Mouse (Mus musculus) intestine, postnatal 0 days (tissue): ENCODE results near the gene Arhgef2. TPM values are rescaled to one million over a fixed set of nuclear protein-coding genes. Genes with fewer than 3 reads are reported as not detected.
A peak's percentile ranks its signal among the peaks of the same experiment; 100 is the strongest.

Experiments
- ATAC-seq: fragments of 200-750 bp; cut with Nextera tagmentation; 2 replicates; pipeline ENCODE4 v1.8.0; 2017; ENCODE audit warnings: mild to moderate bottlenecking, moderate TSS enrichment, moderate library complexity
- H3K27ac ChIP-seq: fragments of 300-500 bp; sonication (generic); 2 replicates; pipeline ENCODE4 v1.5.1; 2014; ENCODE audit warnings: mild to moderate bottlenecking, low read depth, low read length, moderate library complexity
- H3K27me3 ChIP-seq: fragments of 300-500 bp; sonication (generic); replicated peaks from 2 replicates; pipeline ENCODE4 v1.6.1; 2014; ENCODE audit warnings: low read length, mixed read lengths; ENCODE audit not compliant: control insufficient read depth, insufficient read depth
- H3K36me3 ChIP-seq: fragments of 300-500 bp; sonication (generic); 2 replicates; pipeline ENCODE4 v1.6.1; 2014; ENCODE audit warnings: mild to moderate bottlenecking, moderate library complexity; ENCODE audit not compliant: control insufficient read depth, insufficient read depth
- H3K4me1 ChIP-seq: fragments of 300-500 bp; sonication (generic); replicated peaks from 2 replicates; pipeline ENCODE4 v1.6.1; 2014; ENCODE audit warnings: antibody characterized with exemption, low read length, mixed read lengths; ENCODE audit not compliant: control insufficient read depth, insufficient read depth
- H3K4me2 ChIP-seq: fragments of 300-500 bp; sonication (generic); replicated peaks from 2 replicates; pipeline ENCODE4 v1.6.1; 2014; ENCODE audit warnings: low read depth, mild to moderate bottlenecking, moderate library complexity
- H3K4me3 ChIP-seq: fragments of 300-500 bp; sonication (generic); 2 replicates; pipeline ENCODE4 v1.5.1; 2014; ENCODE audit warnings: low read depth, low read length
- H3K9ac ChIP-seq: fragments of 300-500 bp; sonication (generic); 2 replicates; pipeline ENCODE4 v1.6.1; 2014; ENCODE audit warnings: mild to moderate bottlenecking, low read depth, low read length
- H3K9me3 ChIP-seq: fragments of 300-500 bp; sonication (generic); 2 replicates; pipeline ENCODE4 v1.6.1; 2016; ENCODE audit warnings: mixed run types; ENCODE audit not compliant: control insufficient read depth
- CTCF ChIP-seq: sonication (generic); IDR thresholded peaks from 2 replicates; pipeline ENCODE4 v1.5.1; 2016; ENCODE audit warnings: low read depth, mild to moderate bottlenecking, control low read depth, antibody characterized with exemption, moderate library complexity
- WGBS: fragments of 180-500 bp; shearing (Covaris S2); extraction: QIAGEN DNeasy Blood & Tissue Kit; methylation state at CpG from one replicate; pipeline ENCODE4 v1.1.7; 2014; 5-methylcytosine and 5-hydroxymethylcytosine counted together
- polyA plus RNA-seq: library from polyadenylated mRNA; unstranded; fragments of >200 nt; fragmentation: Nextera tagmentation; extraction: Ambion mirVana; gene quantifications from 2 replicates; pipeline ENCODE4 v1.2.1, GENCODE M21; 2015

The Arhgef2 gene
- polyA plus RNA-seq, 1 experiment from 2014 or later: 22.1 TPM

DNA sequence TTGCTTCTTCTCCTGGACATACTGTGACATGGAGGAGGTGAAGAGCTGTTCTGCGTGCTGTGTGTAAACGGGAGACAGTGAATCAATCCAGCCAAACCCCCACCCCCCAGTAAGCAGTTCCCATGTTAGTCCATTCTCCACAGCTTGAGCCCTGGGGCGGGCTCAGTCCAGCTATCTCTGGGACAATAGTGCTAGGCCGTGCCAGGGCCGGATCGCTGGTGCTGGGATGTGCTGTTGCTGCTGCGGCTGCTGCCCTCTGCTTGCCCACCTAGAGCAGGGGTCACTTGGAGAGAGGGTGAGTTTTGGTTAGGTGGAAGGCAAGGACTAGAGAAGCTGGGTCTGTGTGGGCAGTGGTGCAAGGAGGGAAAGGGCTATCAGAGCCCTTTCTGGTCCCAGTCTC is 20.6 kb downstream of the Arhgef2 start:
- Histone ChIP-seq H3K4me3 (no peak overlapping the region), H3K4me2 (no peak overlapping the region; the same call in 1 of the 2 replicates), H3K36me3 (peaks cover 19% of the 10 kb centered on the region), H3K27me3 (no peaks in the 10 kb centered on the region), H3K27ac (no peak overlapping the region), H3K9me3 (no peaks in the 10 kb centered on the region), H3K4me1 (no peaks in the 10 kb centered on the region; the same call in 1 of the 2 replicates), H3K9ac (no peak overlapping the region)
- WGBS: 74% methylated on average over 7 of the region's 7 CpGs
- TF ChIP-seq CTCF: no peak
- ATAC-seq: no peak

DNA sequence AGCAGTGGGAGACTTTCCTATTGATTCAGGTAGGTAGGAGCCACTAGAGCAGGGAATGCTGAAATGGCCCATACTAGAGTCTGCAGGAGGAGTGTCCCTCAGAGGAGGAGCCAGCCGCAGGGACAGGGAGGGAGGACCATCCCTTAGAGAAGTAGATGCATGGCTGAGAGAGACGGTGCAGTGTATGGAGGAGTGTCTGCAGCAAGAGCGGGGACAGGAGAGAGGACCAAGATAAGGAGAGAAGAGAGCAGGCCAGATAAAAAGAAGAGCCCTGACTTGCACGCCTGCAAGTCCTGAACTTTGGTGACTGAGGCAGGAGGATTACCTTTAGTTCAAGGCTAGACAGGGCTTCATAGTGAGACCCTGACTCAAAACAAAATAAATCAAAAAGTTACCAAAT is 21.3 kb downstream of the Arhgef2 start:
- no peak for ATAC-seq
- Histone ChIP-seq H3K4me3 (no peak overlapping the region), H3K9ac (no peak overlapping the region), H3K4me2 (no peak overlapping the region), H3K36me3 (peaks cover 26% of the 10 kb centered on the region), H3K27me3 (no peaks in the 10 kb centered on the region), H3K9me3 (no peaks in the 10 kb centered on the region), H3K27ac (no peak overlapping the region), H3K4me1 (no peaks in the 10 kb centered on the region; the same call in 1 of the 2 replicates)
- WGBS: 53% methylated on average over 4 of the region's 4 CpGs
- no peak for TF ChIP-seq CTCF

DNA sequence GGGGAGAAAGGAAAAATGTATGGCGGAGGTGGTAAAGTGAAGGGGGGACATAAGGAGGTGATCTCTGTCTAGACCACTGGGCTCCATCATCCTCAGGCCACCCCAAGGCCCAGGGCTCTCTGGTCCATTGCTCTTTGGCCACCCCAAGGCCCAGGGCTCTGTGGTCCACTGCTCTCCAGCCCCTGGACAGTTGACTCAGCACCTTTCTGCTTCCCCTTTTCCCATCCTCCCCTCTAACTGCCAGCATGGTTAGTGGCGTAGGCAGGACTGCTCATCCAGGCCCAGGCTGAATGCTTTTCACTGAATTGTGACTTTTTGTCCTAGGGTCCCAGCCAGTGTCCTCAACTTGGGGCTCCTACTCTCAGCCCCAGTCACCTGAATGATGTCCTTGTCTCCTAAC is 21.8 kb downstream of the Arhgef2 start:
- no peak overlapping the region for H3K4me3 ChIP-seq
- TF ChIP-seq CTCF: no peak
- no peaks in the 10 kb centered on the region for H3K9me3 ChIP-seq
- no peaks in the 10 kb centered on the region; the same call in 1 of the 2 replicates for H3K4me1 ChIP-seq
- no peaks in the 10 kb centered on the region for H3K27me3 ChIP-seq
- WGBS: 91% methylated on average over 2 of the region's 2 CpGs
- H3K4me2 ChIP-seq: no peak overlapping the region
- H3K27ac ChIP-seq: no peak overlapping the region
- no peak for ATAC-seq
- no peak overlapping the region for H3K9ac ChIP-seq
- H3K36me3 ChIP-seq: peaks cover 30% of the 10 kb centered on the region

DNA sequence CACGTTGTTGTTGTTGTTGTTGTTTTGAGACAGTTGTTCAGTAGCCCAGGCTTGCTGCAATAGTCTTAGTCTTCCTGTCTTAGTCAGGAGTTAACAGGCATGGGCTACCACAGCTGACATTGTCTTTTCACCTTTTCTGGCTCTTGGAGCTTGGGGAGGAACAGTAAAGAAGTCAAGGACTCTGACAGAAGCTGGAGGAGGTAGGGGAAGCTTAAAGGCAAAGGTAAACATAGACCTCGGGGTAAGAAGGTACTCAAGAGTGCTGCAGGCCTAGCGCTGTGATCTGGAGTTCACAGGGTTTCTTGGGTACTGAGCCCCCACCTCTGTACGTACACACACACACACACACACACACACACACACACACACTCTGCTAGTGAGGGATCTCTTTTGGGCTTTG is 23.0 kb downstream of the Arhgef2 start:
- no peak for ATAC-seq
- Histone ChIP-seq H3K4me1 (no peaks in the 10 kb centered on the region), H3K4me3 (no peak overlapping the region), H3K9me3 (no peaks in the 10 kb centered on the region), H3K9ac (no peak overlapping the region), H3K27me3 (no peaks in the 10 kb centered on the region), H3K36me3 (peaks cover 41% of the 10 kb centered on the region), H3K27ac (no peak overlapping the region), H3K4me2 (no peak overlapping the region)
- no peak for TF ChIP-seq CTCF
- 53% methylated on average over 4 of the region's 4 CpGs for WGBS

DNA sequence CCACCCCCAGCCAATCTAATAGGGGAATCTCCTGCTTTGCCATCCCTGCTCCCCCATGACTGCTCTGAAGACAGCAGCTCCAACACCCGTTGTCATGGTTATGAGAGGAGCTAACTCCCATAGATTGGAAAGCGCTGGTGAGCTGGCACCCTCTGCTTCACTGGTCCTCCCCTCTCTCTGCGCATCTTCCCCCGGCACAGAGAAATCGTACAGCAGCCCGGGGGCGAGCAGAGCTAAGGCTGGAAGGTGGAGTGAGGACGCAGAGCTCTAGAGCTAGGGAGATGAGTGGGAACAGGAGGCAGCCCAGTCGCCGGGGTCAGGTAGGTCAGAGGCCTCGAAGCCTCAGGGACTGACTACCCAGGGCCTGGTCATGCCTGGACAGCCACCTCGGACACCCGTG is 23.5 kb downstream of the Arhgef2 start:
- no peak for TF ChIP-seq CTCF
- 76% methylated on average over 13 of the region's 13 CpGs for WGBS
- Histone ChIP-seq H3K27ac (no peak overlapping the region; the same call in 1 of the 2 replicates), H3K4me2 (no peak overlapping the region), H3K9ac (no peak overlapping the region), H3K27me3 (no peaks in the 10 kb centered on the region), H3K36me3 (peaks cover 46% of the 10 kb centered on the region), H3K9me3 (no peaks in the 10 kb centered on the region), H3K4me1 (no peaks in the 10 kb centered on the region), H3K4me3 (no peak overlapping the region)
- no peak for ATAC-seq

DNA sequence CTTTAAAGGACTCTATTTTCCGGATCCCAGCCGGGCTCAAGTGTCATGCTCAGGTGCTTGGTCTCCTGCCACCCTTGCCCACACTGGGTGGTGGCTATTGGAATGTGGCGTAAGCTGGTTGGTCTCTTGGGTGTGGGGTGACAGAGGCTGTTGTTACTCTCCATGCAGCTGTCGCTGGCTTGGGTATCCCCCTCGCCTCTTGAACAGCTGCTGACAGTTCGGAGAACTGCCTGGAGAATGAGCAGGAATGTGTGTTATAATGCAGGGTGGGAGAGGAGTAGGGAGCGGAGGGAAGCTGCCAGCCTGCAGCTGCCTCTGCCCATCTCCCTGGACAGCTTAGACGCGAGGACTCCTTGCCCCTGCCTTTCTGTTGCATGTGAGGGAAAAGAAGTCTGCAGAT is 24.3 kb downstream of the Arhgef2 start:
- no peak for TF ChIP-seq CTCF
- Histone ChIP-seq H3K4me2 (no peak overlapping the region), H3K9me3 (no peaks in the 10 kb centered on the region), H3K4me3 (no peak overlapping the region), H3K9ac (no peak overlapping the region), H3K27me3 (no peaks in the 10 kb centered on the region), H3K36me3 (peaks cover 54% of the 10 kb centered on the region), H3K4me1 (no peaks in the 10 kb centered on the region), H3K27ac (0 out of 2 replicates have a peak overlapping the region, but pooled peaks have one; percentile 21)
- no peak for ATAC-seq
- 76% methylated on average over 9 of the region's 9 CpGs for WGBS

DNA sequence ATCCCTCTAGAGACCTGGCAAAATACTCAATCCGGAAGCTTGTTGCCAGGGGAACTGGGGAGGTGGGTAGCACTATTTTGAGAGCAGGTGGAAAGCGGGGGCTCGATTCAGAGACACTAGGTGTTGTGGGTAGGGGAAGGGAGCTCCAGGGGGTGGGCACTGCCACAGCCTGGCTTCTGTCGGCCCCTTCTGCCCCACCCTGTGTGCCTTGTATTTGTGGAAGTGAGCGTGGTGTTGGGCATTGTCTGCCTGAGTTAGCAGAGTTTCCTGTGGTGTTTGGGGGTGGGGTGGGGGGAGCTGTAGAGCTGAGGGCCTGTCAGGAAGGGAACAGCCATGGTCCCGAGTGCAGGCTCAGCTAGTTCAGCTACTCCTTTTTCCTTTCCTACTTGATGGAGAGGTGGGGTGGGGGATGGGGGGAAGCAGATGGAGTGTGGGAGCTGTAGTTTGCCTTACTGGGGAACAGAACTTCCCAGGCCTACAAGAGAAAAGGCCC is 25.1 kb downstream of the Arhgef2 start:
- no peak overlapping the region for H3K9ac ChIP-seq
- no peak overlapping the region for H3K4me3 ChIP-seq
- ATAC-seq: no peak
- WGBS: 77% methylated on average over 6 of the region's 6 CpGs
- H3K36me3 ChIP-seq: peaks cover 63% of the 10 kb centered on the region
- H3K27me3 ChIP-seq: no peaks in the 10 kb centered on the region
- H3K27ac ChIP-seq: peak overlapping the region; percentile 46; the same call in 1 of the 2 replicates
- H3K9me3 ChIP-seq: no peaks in the 10 kb centered on the region
- no peak overlapping the region for H3K4me2 ChIP-seq
- no peak for TF ChIP-seq CTCF
- no peaks in the 10 kb centered on the region for H3K4me1 ChIP-seq
